Mouse (Mus musculus) spleen, adult 12 weeks (tissue): ENCODE results near the gene Rpusd3.

Experiments
- DNase-seq: peaks from one replicate; pipeline ENCODE4 v3.0.0; 2022; ENCODE audit warnings: low spot score

The Rpusd3 gene

GRCm38 (mm10) chr6:113419199-113419587 lies at the start of gene Rpusd3:
TSS of gene Rpusd3 (minus strand) at chr6:113419340.
- DNase-seq = peak; percentile 95

- no peak for DNase-seq
Observed at GRCm38 (mm10) chr6:113468512-113468911, 49.4 kb upstream of the Rpusd3 start.

GRCm38 (mm10) chr6:113465602-113466001 lies 46.5 kb upstream of the Rpusd3 start:
- no peak for DNase-seq

- no peak for DNase-seq
Observed at GRCm38 (mm10) chr6:113464040-113464439, 44.9 kb upstream of the Rpusd3 start.

GRCm38 (mm10) chr6:113458635-113459034 lies 39.5 kb upstream of the Rpusd3 start:
- DNase-seq = no peak

GRCm38 (mm10) chr6:113457952-113458534 lies 38.9 kb upstream of the Rpusd3 start, which contains the start of gene Il17re:
TSS of gene Il17re (plus strand) at chr6:113458484.
- DNase-seq = no peak

- DNase-seq = no peak
Observed at GRCm38 (mm10) chr6:113455007-113455406, 35.9 kb upstream of the Rpusd3 start.

- no peak for DNase-seq
Observed at GRCm38 (mm10) chr6:113451839-113452238, 32.7 kb upstream of the Rpusd3 start.

GRCm38 (mm10) chr6:113447639-113448038 lies 28.5 kb upstream of the Rpusd3 start:
- DNase-seq = no peak

GRCm38 (mm10) chr6:113444207-113444965 lies 25.2 kb upstream of the Rpusd3 start:
- no peak for DNase-seq

GRCm38 (mm10) chr6:113443091-113443490 lies 24.0 kb upstream of the Rpusd3 start:
- DNase-seq = no peak

- DNase-seq = peak; percentile 84
Observed at GRCm38 (mm10) chr6:113442442-113443090, 23.4 kb upstream of the Rpusd3 start, which contains the start of gene Jagn1. TSS of gene Jagn1 (plus strand) at chr6:113442569.

- no peak for DNase-seq
Observed at GRCm38 (mm10) chr6:113442087-113442441, 22.9 kb upstream of the Rpusd3 start.

- DNase-seq = peak; percentile 73
Observed at GRCm38 (mm10) chr6:113441147-113441680, 22.1 kb upstream of the Rpusd3 start.

GRCm38 (mm10) chr6:113440686-113441085 lies 21.5 kb upstream of the Rpusd3 start:
- no peak for DNase-seq

GRCm38 (mm10) chr6:113438721-113439430 lies 19.7 kb upstream of the Rpusd3 start:
- DNase-seq = no peak

GRCm38 (mm10) chr6:113437135-113437534 lies 18.0 kb upstream of the Rpusd3 start:
- no peak for DNase-seq

- DNase-seq = no peak
Observed at GRCm38 (mm10) chr6:113435664-113436205, 16.6 kb upstream of the Rpusd3 start, which contains the start of gene Cidec. TSS of gene Cidec (minus strand) at chr6:113435760.

- DNase-seq = no peak
Observed at GRCm38 (mm10) chr6:113434691-113435090, 15.6 kb upstream of the Rpusd3 start.

- DNase-seq = no peak
Observed at GRCm38 (mm10) chr6:113433661-113434060, 14.5 kb upstream of the Rpusd3 start.

- no peak for DNase-seq
Observed at GRCm38 (mm10) chr6:113431801-113432200, 12.7 kb upstream of the Rpusd3 start.

GRCm38 (mm10) chr6:113430846-113431245 lies 11.7 kb upstream of the Rpusd3 start:
- no peak for DNase-seq
